Mouse (Mus musculus) CH12.LX (cell line): ENCODE measurements around the gene Pdzd2. TPM values are rescaled to one million over a fixed set of nuclear protein-coding genes. Genes with fewer than 3 reads are reported as not detected.

Source experiments
- DNase-seq: peaks from one replicate; pipeline ENCODE4 v3.0.0-alpha.2; 2013; ENCODE audit errors: extremely low read depth
- H3K27ac ChIP-seq: 2 replicates; pipeline ENCODE4 v1.5.1; 2012; ENCODE audit warnings: low read depth, mild to moderate bottlenecking, control low read depth, moderate library complexity; ENCODE audit not compliant: insufficient read depth
- H3K27me3 ChIP-seq: replicated peaks from 2 replicates; pipeline ENCODE3; 2012; ENCODE audit warnings: inconsistent platforms
- H3K36me3 ChIP-seq, 2 experiments: replicated peaks in 1 of 2; 2 replicates each; pipeline versions ENCODE3 to v1.6.1; 2012; ENCODE audit warnings: inconsistent platforms in 1 of 2, low read length in 1 of 2, mild to moderate bottlenecking in 1 of 2, mixed read lengths in 1 of 2, moderate library complexity in 1 of 2; ENCODE audit not compliant: control insufficient read depth in 1 of 2, insufficient read depth in 1 of 2
- H3K4me1 ChIP-seq, 2 experiments: 2 replicates each; pipeline ENCODE4 v1.6.1; 2012; ENCODE audit warnings: inconsistent platforms in 1 of 2, moderate library complexity in 1 of 2; ENCODE audit not compliant: insufficient read depth in 2 of 2, control insufficient read depth in 1 of 2
- H3K4me2 ChIP-seq: 2 replicates; pipeline ENCODE4 v1.6.1; 2012; ENCODE audit warnings: low read depth, mild to moderate bottlenecking, control low read depth; ENCODE audit not compliant: poor library complexity, insufficient read depth, severe bottlenecking
- H3K4me3 ChIP-seq, 3 experiments: fragments of 150-350 bp in 1 of 3; sonication (generic) in 1 of 3; replicated peaks in 1 of 3; 2 replicates each; pipeline versions ENCODE3 to v1.5.1; 2011 to 2012; ENCODE audit warnings: low read depth in 2 of 3, low read length in 2 of 3, mild to moderate bottlenecking in 2 of 3, moderate library complexity in 2 of 3, control low read depth in 1 of 3, improper control_type of control experiment in 1 of 3, inconsistent platforms in 1 of 3, mixed read lengths in 1 of 3; ENCODE audit not compliant: poor library complexity in 1 of 3
- H3K79me2 ChIP-seq: replicated peaks from 2 replicates; pipeline ENCODE4 v1.6.1; 2012; ENCODE audit warnings: mild to moderate bottlenecking, moderate library complexity; ENCODE audit not compliant: control insufficient read depth, poor library complexity, insufficient read depth, severe bottlenecking; ENCODE audit errors: extremely low read depth
- H3K9ac ChIP-seq: 2 replicates; pipeline ENCODE4 v1.6.1; 2012; ENCODE audit warnings: low read depth, mild to moderate bottlenecking, control low read depth, moderate library complexity; ENCODE audit not compliant: insufficient read depth
- H3K9me3 ChIP-seq: replicated peaks from 2 replicates; pipeline ENCODE3; 2012; ENCODE audit warnings: low read length, inconsistent platforms, mixed read lengths
- E2F4 ChIP-seq: IDR thresholded peaks from 2 replicates; pipeline ENCODE4 v1.6.1; 2011; ENCODE audit warnings: low read depth, low read length, improper control_type of control experiment; ENCODE audit not compliant: insufficient replicate concordance
- ELF1 ChIP-seq: IDR thresholded peaks from 2 replicates; pipeline ENCODE4 v1.6.1; 2014; ENCODE audit warnings: low read depth, mild to moderate bottlenecking, inconsistent platforms, low read length, improper control_type of control experiment
- ETS1 ChIP-seq: conservative IDR thresholded peaks from 2 replicates; pipeline ENCODE4 v1.6.1; 2012; ENCODE audit warnings: low read depth, mild to moderate bottlenecking, inconsistent platforms, low read length, improper control_type of control experiment, moderate library complexity
- GABPA ChIP-seq: IDR thresholded peaks from 2 replicates; pipeline ENCODE4 v1.6.1; 2012; ENCODE audit warnings: low read depth, low read length, improper control_type of control experiment, inconsistent platforms; ENCODE audit not compliant: insufficient replicate concordance
- HCFC1 ChIP-seq: IDR thresholded peaks from 2 replicates; pipeline ENCODE4 v1.6.1; 2012; ENCODE audit warnings: low read depth, mild to moderate bottlenecking, inconsistent platforms, low read length, improper control_type of control experiment
- IRF4 ChIP-seq: IDR thresholded peaks from 2 replicates; pipeline ENCODE4 v1.6.1; 2014; ENCODE audit warnings: low read depth, mild to moderate bottlenecking, inconsistent platforms, low read length, improper control_type of control experiment
- MAFK ChIP-seq: IDR thresholded peaks from 2 replicates; pipeline ENCODE4 v1.6.1; 2011; ENCODE audit warnings: low read length, improper control_type of control experiment; ENCODE audit not compliant: insufficient replicate concordance
- MAX ChIP-seq: IDR thresholded peaks from 2 replicates; pipeline ENCODE4 v1.6.1; 2011; ENCODE audit warnings: low read length, improper control_type of control experiment
- MAZ ChIP-seq: IDR thresholded peaks from 2 replicates; pipeline ENCODE4 v1.6.1; 2012; ENCODE audit warnings: low read depth, mild to moderate bottlenecking, inconsistent platforms, low read length, improper control_type of control experiment, moderate library complexity
- MEF2A ChIP-seq: IDR thresholded peaks from 2 replicates; pipeline ENCODE4 v1.6.1; 2014; ENCODE audit warnings: low read depth, mild to moderate bottlenecking, inconsistent platforms, low read length, improper control_type of control experiment, borderline replicate concordance
- MYC ChIP-seq: IDR thresholded peaks from 2 replicates; pipeline ENCODE4 v1.6.1; 2011; ENCODE audit warnings: low read depth, mild to moderate bottlenecking, improper control_type of control experiment, low read length
- NRF1 ChIP-seq: IDR thresholded peaks from 2 replicates; pipeline ENCODE4 v1.6.1; 2014; ENCODE audit warnings: low read depth, mild to moderate bottlenecking, inconsistent platforms, low read length, improper control_type of control experiment, moderate library complexity
- SIN3A ChIP-seq: IDR thresholded peaks from 2 replicates; pipeline ENCODE4 v1.6.1; 2012; ENCODE audit warnings: low read length, improper control_type of control experiment, inconsistent platforms
- TBP ChIP-seq: conservative IDR thresholded peaks from 2 replicates; pipeline ENCODE4 v1.6.1; 2011; ENCODE audit warnings: low read depth, low read length, improper control_type of control experiment
- TCF12 ChIP-seq: IDR thresholded peaks from 2 replicates; pipeline ENCODE4 v1.6.1; 2014; ENCODE audit warnings: low read depth, mild to moderate bottlenecking, inconsistent platforms, low read length, improper control_type of control experiment
- UBTF ChIP-seq: IDR thresholded peaks from 2 replicates; pipeline ENCODE4 v1.6.1; 2012; ENCODE audit warnings: low read depth, mild to moderate bottlenecking, inconsistent platforms, low read length, improper control_type of control experiment, moderate library complexity
- USF1 ChIP-seq: IDR thresholded peaks from 2 replicates; pipeline ENCODE4 v1.6.1; 2014; ENCODE audit warnings: low read depth, mild to moderate bottlenecking, inconsistent platforms, low read length, improper control_type of control experiment
- USF2 ChIP-seq: conservative IDR thresholded peaks from 2 replicates; pipeline ENCODE4 v1.6.1; 2011; ENCODE audit warnings: low read depth, low read length, improper control_type of control experiment
- ZC3H11A ChIP-seq: IDR thresholded peaks from 2 replicates; pipeline ENCODE4 v1.6.1; 2012; ENCODE audit warnings: low read depth, mild to moderate bottlenecking, inconsistent platforms, low read length, improper control_type of control experiment
- dilution Hi-C: fragments of 300-500 bp; cut with MboI; formaldehyde crosslinking; loops from 2 replicates; pipeline ENCODE4 v1.14.3; 2020; ENCODE audit warnings: low sequenced_read_pairs; ENCODE audit not compliant: extremely low pct_unique_long_range_greater_than_20kb, extremely low pct_ligation_motif_present
- in situ Hi-C: fragments of 300-500 bp; cut with MboI; formaldehyde crosslinking; loops from 3 replicates; pipeline ENCODE4 v1.14.3; 2019; ENCODE audit warnings: low sequenced_read_pairs, low pct_ligation_motif_present, low pct_unique_long_range_greater_than_20kb, mixed read lengths
- polyA plus RNA-seq: library from polyadenylated mRNA; unstranded; fragments of >175 nt; gene quantifications from 2 replicates; pipeline ENCODE4 v1.2.1, GENCODE M21; 2012; ENCODE audit warnings: low read depth; ENCODE audit not compliant: insufficient read length
- total RNA-seq, 2 experiments: library from RNA; depleted of rRNA; stranded (reverse); fragments of 300-350 nt in 1 of 2; fragments of >200 nt in 1 of 2; gene quantifications; 2 replicates each; pipeline ENCODE4 v1.2.3; 2012 to 2014

The Pdzd2 gene
- total and polyA plus RNA-seq, 3 experiments: 0.04 to 0.24 (median 0.17) TPM

- no peaks in the 10 kb centered on the region for H3K9me3 ChIP-seq
- in situ Hi-C loops: no loop called here
- H3K4me1 ChIP-seq: peaks cover 0 to 37% of the 10 kb centered on the region in 2 experiments; a peak in 2 of 4 replicates
- peaks cover 2 to 62% of the 10 kb centered on the region in 2 experiments for H3K36me3 ChIP-seq
- no peak overlapping the region for H3K27ac ChIP-seq
- no peak overlapping the region for H3K4me2 ChIP-seq
- dilution Hi-C loops: no loop called here
- no peak for DNase-seq
- no peak overlapping the region for H3K4me3 ChIP-seq
- no peaks in the 10 kb centered on the region for H3K27me3 ChIP-seq
- H3K9ac ChIP-seq: no peak overlapping the region
- H3K79me2 ChIP-seq: peaks cover 84% of the 10 kb centered on the region
- TF ChIP-seq ELF1 (no peak), MAZ (no peak), GABPA (no peak), MAX (no peak)
These were observed 408.8 kb downstream of the Pdzd2 start for GRCm38 (mm10) chr15:12330892-12331291.

GRCm38 (mm10) chr15:12330389-12330788, 409.3 kb downstream of the Pdzd2 start:
- dilution Hi-C loops (no loop called here), in situ Hi-C loops (no loop called here)
- Histone ChIP-seq H3K27me3 (no peaks in the 10 kb centered on the region), H3K27ac (no peak overlapping the region), H3K79me2 (peaks cover 85% of the 10 kb centered on the region), H3K9ac (no peak overlapping the region), H3K9me3 (no peaks in the 10 kb centered on the region), H3K4me1 (peaks cover 0 to 42% of the 10 kb centered on the region in 2 experiments; a peak in 2 of 4 replicates), H3K4me3 (no peak overlapping the region), H3K36me3 (peaks cover 7 to 66% of the 10 kb centered on the region in 2 experiments), H3K4me2 (no peak overlapping the region)
- TF ChIP-seq IRF4: no peak
- no peak for TF ChIP-seq USF1
- TF ChIP-seq NRF1: no peak
- TF ChIP-seq TBP: no peak
- TF ChIP-seq HCFC1: no peak
- TF ChIP-seq UBTF: no peak
- no peak for TF ChIP-seq MAZ
- TF ChIP-seq MAFK: no peak
- no peak for TF ChIP-seq MYC
- no peak for TF ChIP-seq MEF2A
- no peak for TF ChIP-seq SIN3A
- no peak for TF ChIP-seq ZC3H11A
- TF ChIP-seq TCF12: no peak
- TF ChIP-seq MAX: no peak
- no peak for TF ChIP-seq USF2
- no peak for TF ChIP-seq ETS1
- no peak for TF ChIP-seq E2F4
- DNase-seq: no peak
